Mouse (Mus musculus) cortical plate, adult 2 months (tissue): ENCODE data around the gene Klrb1b. TPM values are rescaled to one million over a fixed set of nuclear protein-coding genes. Genes with fewer than 3 reads are reported as not detected.
"Not testable (repeated sequence)": the region's sequence is repeated elsewhere in the genome, so short reads cannot be mapped to it uniquely, and the experiment has no call there.

ENCODE experiments used
- H3K27ac ChIP-seq: fragments of 200-500 bp; 2 replicates; pipeline ENCODE4 v1.5.1; 2012; ENCODE audit warnings: low read length, control low read depth, inconsistent platforms; ENCODE audit not compliant: insufficient read depth
- H3K4me1 ChIP-seq: fragments of 200-500 bp; 2 replicates; pipeline ENCODE4 v1.6.1; 2011; ENCODE audit warnings: low read length; ENCODE audit not compliant: control insufficient read depth, insufficient read depth
- H3K4me3 ChIP-seq: fragments of 200-500 bp; 2 replicates; pipeline ENCODE4 v1.5.1; 2011; ENCODE audit warnings: mild to moderate bottlenecking, low read length, control low read depth; ENCODE audit not compliant: insufficient read depth
- CTCF ChIP-seq: fragments of 200-500 bp; IDR thresholded peaks from 2 replicates; pipeline ENCODE4 v1.5.1; 2011; ENCODE audit warnings: mild to moderate bottlenecking, control low read depth, low read length; ENCODE audit not compliant: insufficient read depth; ENCODE audit errors: extremely low read depth
- POLR2A ChIP-seq: fragments of 200-500 bp; IDR thresholded peaks from 2 replicates; pipeline ENCODE4 v1.6.1; 2011; ENCODE audit warnings: mild to moderate bottlenecking, low read length, control low read depth; ENCODE audit not compliant: insufficient read depth; ENCODE audit errors: extremely low read depth
- polyA plus RNA-seq: library from polyadenylated mRNA; depleted of rRNA; stranded (reverse); fragments of >200 nt; gene quantifications from 2 replicates; pipeline ENCODE4 v1.2.3, GENCODE M21; 2012

The Klrb1b gene
- polyA plus RNA-seq, 1 experiment = not detected

- no peaks in the 10 kb centered on the region for H3K4me1 ChIP-seq
- no peak overlapping the region for H3K27ac ChIP-seq
- peak overlapping the region; percentile 42 for H3K4me3 ChIP-seq
- TF ChIP-seq CTCF (no peak), POLR2A (no peak)
Measured at GRCm38 (mm10) chr6:128799896-128800270, 26.2 kb downstream of the Klrb1b start.

DNA sequence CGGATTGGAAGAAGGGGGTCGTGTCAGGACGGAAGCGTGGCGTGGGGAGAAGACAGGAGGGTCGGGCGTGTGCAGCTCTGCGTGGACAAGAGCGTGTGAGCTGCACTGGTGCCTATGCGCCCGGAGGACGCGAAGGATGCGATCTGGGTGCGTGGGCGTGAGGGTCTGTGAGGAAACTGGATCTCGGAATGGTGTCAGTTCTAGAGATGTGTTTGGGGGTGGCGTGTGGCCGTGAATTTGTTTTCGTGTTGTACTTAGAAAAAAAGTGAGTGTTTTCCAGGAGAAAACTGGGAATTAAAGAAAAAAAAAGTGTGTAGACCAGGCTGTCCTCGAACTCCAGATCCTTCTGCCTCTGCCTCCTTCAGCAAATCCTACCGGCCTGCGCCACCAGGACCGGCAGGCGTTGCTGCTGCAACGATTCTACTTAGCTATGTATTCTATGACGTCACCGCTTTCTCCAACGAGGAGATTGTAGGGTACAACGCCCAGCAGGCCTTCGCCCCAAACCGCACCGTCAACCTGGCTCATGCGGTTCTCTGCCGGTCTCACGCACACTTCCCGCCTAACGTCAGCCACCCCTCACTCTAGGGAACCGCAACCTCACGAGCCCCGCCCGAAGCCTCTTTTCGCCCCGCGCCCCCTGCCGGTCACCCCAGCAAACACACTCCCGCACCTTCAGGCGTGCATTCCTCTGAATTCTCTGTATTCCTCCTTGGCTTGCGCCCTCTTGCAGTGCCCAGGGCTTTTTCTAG, 26.8 kb downstream of the Klrb1b start:
- H3K4me1 ChIP-seq = not testable (repeated sequence)
- Histone ChIP-seq H3K27ac (peak overlapping the region; percentile 46), H3K4me3 (peak overlapping the region; percentile 42)
- TF ChIP-seq CTCF = peak; percentile 38; the same call in 1 of the 2 replicates

GRCm38 (mm10) chr6:128798772-128799143, 27.4 kb downstream of the Klrb1b start:
- not testable (repeated sequence) for H3K4me1 ChIP-seq
- Histone ChIP-seq H3K4me3 (peak overlapping the region; percentile 42), H3K27ac (peak overlapping the region; percentile 46)

- Histone ChIP-seq H3K4me1 (no peaks in the 10 kb centered on the region), H3K27ac (no peak overlapping the region), H3K4me3 (peak overlapping the region; percentile 42)
- TF ChIP-seq CTCF = no peak
- no peak for TF ChIP-seq POLR2A
Measured at GRCm38 (mm10) chr6:128797936-128798771, 28.0 kb downstream of the Klrb1b start.

DNA sequence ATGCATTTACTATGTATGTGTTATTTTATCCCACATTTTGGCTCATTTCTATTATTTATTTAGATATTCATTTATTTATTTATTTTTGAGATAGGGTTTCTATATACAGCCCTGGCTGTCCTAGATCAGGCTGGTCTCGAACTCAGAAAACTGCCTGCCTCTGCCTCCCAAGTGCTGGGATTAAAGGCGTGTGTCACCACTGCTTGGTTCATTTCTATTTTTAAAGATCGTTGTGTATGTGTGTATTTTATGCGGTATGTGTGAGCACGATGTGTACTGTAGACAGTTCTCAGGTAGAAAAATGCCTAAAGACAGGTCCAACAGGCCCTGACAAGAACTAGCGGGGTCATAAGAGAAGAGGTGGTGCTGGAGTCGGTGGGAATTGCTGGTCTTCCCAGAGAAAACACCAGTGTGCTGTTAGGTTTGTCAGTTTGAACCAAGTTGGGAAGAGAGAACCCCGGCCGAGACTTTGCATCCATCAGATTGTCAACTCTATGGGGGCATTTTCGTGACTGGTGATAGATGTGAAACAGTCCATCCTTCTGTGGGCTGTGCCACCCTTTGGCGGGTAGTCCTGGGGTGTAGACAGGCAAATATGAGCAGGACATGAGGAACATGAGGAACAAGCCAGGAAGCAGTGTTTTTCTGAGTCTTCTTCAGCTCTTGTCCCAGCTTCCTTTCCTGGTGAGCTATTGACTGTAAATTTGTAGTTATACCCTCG, 28.8 kb downstream of the Klrb1b start:
- Histone ChIP-seq H3K4me3 (no peak overlapping the region), H3K4me1 (no peaks in the 10 kb centered on the region), H3K27ac (no peak overlapping the region)
- TF ChIP-seq CTCF = no peak
- TF ChIP-seq POLR2A = no peak

DNA sequence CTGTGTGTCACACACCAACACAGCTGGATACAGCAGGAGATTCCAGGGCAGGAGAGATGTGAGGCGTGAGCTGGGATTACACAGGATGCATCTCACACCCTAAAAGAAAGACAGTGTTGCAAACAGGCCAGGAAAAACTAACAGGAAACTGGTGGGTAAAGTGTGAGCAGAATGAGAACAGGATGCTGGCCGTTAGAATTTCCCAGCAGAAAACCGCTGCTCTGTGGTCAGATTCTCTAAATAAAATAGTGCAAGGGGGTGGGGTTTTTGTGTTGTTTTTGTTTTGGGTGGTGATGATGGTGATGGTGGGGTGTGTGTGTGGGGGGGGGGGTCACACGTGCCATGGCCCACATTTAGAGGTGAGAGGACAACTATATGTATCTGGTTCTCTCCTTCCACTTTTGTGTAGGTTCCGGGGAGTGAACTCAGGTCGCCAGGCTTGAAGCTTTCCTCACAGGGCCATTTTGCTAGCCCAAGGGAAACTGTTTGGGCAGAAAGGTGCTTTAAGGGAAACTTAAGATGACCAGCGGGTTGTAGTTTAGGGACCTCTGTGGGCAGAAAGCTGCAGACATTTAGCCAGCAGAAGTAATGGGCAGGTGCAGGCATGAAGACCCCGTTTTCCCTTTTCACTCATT, 29.7 kb downstream of the Klrb1b start:
- no peaks in the 10 kb centered on the region for H3K4me1 ChIP-seq
- no peak overlapping the region for H3K27ac ChIP-seq
- H3K4me3 ChIP-seq = no peak overlapping the region
- TF ChIP-seq POLR2A (no peak), CTCF (no peak)

GRCm38 (mm10) chr6:128793734-128794133, 32.4 kb downstream of the Klrb1b start:
- no peak overlapping the region for H3K4me3 ChIP-seq
- TF ChIP-seq POLR2A (no peak), CTCF (no peak)
- H3K27ac ChIP-seq = no peak overlapping the region
- no peaks in the 10 kb centered on the region for H3K4me1 ChIP-seq

DNA sequence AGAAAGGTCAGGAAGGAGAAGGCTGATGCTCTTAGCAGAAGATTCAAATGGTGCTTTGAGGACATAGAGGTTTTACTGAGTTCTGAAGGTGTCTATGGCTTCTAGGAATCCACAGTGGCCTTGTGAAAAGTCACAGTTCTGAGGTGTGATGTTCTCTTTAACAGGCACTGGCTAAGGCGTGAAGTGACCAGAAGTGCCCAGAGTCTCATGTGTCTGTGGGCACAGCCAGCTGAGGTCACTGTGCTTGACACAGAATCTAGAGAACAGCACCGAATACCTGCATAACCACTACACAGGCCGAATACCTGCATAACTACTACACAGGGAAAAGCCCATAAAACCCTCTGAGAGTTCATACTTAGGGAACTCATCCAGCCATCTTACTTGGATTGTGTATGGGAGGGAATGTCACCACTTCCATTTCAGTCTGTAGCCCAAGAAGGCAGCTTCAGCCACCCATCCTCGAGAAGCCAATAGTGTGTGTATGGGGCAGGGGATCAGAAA, 35.6 kb downstream of the Klrb1b start:
- not testable (repeated sequence) for H3K27ac ChIP-seq, H3K4me3 ChIP-seq, H3K4me1 ChIP-seq

GRCm38 (mm10) chr6:128789115-128789514, 37.0 kb downstream of the Klrb1b start, which contains the start of gene Klrb1c:
TSS of gene Klrb1c (minus strand) at chr6:128789215.
- TF ChIP-seq POLR2A (no peak), CTCF (no peak)
- H3K4me3 ChIP-seq = no peak within 1 kb of the TSS
- H3K27ac ChIP-seq = no peak within 1 kb of the TSS
- no peaks in the 10 kb centered on the region for H3K4me1 ChIP-seq

- H3K4me3 ChIP-seq = no peak overlapping the region
- TF ChIP-seq CTCF (no peak), POLR2A (no peak)
- no peaks in the 10 kb centered on the region for H3K4me1 ChIP-seq
- no peak overlapping the region for H3K27ac ChIP-seq
Measured at GRCm38 (mm10) chr6:128788517-128788916, 37.6 kb downstream of the Klrb1b start.

- not testable (repeated sequence) for H3K27ac ChIP-seq, H3K4me3 ChIP-seq, H3K4me1 ChIP-seq
Measured at GRCm38 (mm10) chr6:128786396-128786795, 39.7 kb downstream of the Klrb1b start.
